Mouse (Mus musculus) kidney, postnatal 36 days (tissue): ENCODE data around the gene Gm14226.
"Not testable (repeated sequence)": the region's sequence is repeated elsewhere in the genome, so short reads cannot be mapped to it uniquely, and the experiment has no call there.

Source experiments
- DNase-seq, 2 experiments: peaks; one replicate each; pipeline ENCODE4 v3.0.0; 2021 to 2022; ENCODE audit warnings: mixed read lengths in 2 of 2

The Gm14226 gene

GRCm38 (mm10) chr2:155050108-155050503, 32.0 kb downstream of the Gm14226 start:
- DNase-seq: no peak

GRCm38 (mm10) chr2:155050504-155051236, 32.6 kb downstream of the Gm14226 start:
- DNase-seq: peak; percentile 95 to 98

- DNase-seq: no peak
These were observed 33.7 kb downstream of the Gm14226 start for GRCm38 (mm10) chr2:155051622-155052351.

- DNase-seq: no peak
These were observed 34.6 kb downstream of the Gm14226 start for GRCm38 (mm10) chr2:155052681-155053080.

- not testable (repeated sequence) for DNase-seq
These were observed 35.4 kb downstream of the Gm14226 start for GRCm38 (mm10) chr2:155053512-155053911.

- DNase-seq: no peak
These were observed 36.6 kb downstream of the Gm14226 start for GRCm38 (mm10) chr2:155054672-155055071.

- no peak for DNase-seq
These were observed 38.1 kb downstream of the Gm14226 start for GRCm38 (mm10) chr2:155056076-155056578.

- DNase-seq: no peak
These were observed 39.3 kb downstream of the Gm14226 start for GRCm38 (mm10) chr2:155057361-155057760.

- no peak for DNase-seq
These were observed 53.0 kb downstream of the Gm14226 start for GRCm38 (mm10) chr2:155071027-155071426.

- no peak for DNase-seq
These were observed 54.5 kb downstream of the Gm14226 start for GRCm38 (mm10) chr2:155072353-155073145.

- DNase-seq: no peak
These were observed 55.3 kb downstream of the Gm14226 start for GRCm38 (mm10) chr2:155073347-155073746.

GRCm38 (mm10) chr2:155073978-155074765, 56.1 kb downstream of the Gm14226 start, which contains the start of gene Ahcy:
Ahcy (minus strand) TSS chr2:155074497.
- peak; percentile 95 to 96 for DNase-seq

- no peak for DNase-seq
These were observed 56.8 kb downstream of the Gm14226 start for GRCm38 (mm10) chr2:155074766-155075330.

- no peak for DNase-seq
These were observed 57.6 kb downstream of the Gm14226 start for GRCm38 (mm10) chr2:155075649-155076048.
